Mouse (Mus musculus) monocyte, adult 5-6 weeks (primary cell): Measurements from ENCODE around the gene Prss42. TPM values are rescaled to one million over a fixed set of nuclear protein-coding genes. Genes with fewer than 3 reads are reported as not detected.
"Not testable (repeated sequence)": the region's sequence is repeated elsewhere in the genome, so short reads cannot be mapped to it uniquely, and the experiment has no call there.

Experiments
- ATAC-seq: fragments of 153-309, 156-312 bp; replicated peaks from 2 replicates; pipeline ENCODE4 v1.8.0; 2017; ENCODE audit warnings: mild to moderate bottlenecking; ENCODE audit not compliant: low TSS enrichment, insufficient number of reproducible peaks, severe bottlenecking, poor library complexity, low FRiP score
- total RNA-seq: library from RNA; stranded (forward); fragments of 200-1000, 200-491, 200-594 nt; gene quantifications from 3 replicates; pipeline ENCODE4 v1.2.3, GENCODE M21; 2017

The Prss42 gene
- total RNA-seq, 1 experiment from 2014 or later, result not detected

DNA sequence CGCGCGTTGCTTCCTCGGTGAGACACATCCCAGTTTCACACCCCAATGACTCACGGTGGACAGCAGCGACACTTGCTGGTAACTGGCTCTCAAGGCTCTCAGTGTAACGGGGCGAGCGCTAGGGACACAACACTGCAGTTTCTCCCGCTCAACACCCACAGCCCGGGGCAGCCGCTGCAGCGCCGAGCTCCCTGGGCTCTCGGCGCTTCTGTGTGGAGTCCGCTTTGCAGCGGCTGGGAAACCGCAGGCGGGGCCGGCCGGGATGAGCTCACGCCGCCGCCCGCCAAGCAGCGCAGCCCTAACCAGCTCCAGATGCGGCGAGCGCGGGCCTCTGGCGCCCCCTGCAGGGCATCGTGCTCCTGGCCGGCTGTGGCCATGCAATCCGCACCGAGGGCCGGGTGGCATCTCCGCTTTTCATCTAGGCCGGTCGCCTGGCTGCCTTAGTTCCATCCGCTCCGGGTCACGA lies 16.7 kb upstream of the Prss42 start:
- ATAC-seq, result peak; percentile 72

DNA sequence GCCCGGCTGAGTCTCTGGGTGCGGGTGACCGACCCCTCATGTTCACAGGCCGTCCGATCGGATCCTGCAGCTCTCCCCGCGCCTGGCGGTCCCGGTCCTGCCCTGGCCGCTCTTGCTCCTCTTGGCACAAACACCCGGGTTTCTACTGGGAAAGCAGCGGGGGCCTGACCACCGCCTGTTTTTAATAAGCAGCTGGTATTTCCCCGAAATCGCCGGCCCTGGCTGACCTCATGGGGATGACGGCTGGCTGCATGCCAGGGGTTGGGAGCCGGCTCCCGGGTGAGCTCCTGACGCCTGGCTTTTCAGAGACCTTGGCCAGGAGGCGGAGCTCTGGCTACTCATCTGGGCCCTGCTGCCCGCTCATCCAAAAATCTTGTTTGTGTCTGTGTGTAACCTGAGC lies 16.2 kb upstream of the Prss42 start:
- no peak for ATAC-seq

DNA sequence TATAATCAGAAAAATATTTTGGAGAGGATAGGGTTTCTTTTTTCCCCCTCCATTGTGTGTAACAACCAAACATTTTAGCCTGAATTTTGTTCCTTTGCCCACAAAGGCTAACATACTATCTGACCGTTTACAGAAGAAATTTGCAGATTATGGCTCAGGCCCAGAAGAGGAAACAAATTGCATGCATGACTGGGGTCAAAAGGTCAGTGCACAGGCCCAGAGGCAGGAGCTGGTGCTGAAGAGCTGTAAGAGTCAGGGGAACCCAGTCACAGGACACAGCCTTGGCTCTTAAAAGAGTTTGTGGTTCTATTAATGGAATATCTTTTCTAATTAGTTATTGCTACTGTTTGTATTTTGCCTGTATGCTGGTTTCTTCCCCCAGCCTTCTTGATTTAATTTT lies 14.4 kb upstream of the Prss42 start:
- ATAC-seq, result no peak

DNA sequence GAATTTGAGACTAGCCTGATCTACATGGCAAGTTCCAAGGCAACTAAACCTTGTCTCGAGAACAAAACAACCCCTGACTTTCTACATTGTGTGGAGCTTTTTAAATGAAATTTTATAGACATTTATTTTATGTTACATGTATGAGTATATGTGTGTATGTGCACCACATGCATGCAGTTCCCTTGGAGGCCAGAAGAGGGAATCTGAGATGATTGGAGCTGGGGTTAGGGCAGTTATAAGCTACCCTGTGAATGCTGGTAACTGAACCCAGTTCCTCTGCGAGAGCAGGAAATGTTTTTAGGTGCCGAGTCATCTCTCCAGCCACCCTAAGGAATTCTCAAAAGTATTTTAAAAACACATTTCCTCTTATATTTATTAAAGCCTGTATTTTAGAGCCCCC lies 9.8 kb upstream of the Prss42 start:
- no peak for ATAC-seq

DNA sequence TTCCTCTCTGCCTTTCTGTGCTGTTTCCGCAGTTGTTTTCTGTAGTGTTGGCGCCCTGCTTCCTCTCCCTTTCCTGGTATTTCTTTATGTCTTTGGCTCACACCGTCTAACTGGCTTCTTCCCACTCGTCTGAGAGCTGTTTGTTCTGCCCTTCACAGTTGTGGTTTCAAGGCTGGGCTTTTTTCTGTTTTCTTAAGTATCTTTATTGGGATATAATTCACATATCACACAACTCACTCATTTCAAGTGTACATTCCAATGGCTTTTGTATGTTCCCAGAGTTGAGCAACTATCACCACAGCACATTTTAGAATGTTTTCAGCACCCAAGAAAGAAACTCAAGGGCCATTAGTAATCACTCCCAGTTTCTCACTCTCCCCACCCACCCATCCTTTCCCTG lies 7.5 kb upstream of the Prss42 start:
- ATAC-seq, result no peak

DNA sequence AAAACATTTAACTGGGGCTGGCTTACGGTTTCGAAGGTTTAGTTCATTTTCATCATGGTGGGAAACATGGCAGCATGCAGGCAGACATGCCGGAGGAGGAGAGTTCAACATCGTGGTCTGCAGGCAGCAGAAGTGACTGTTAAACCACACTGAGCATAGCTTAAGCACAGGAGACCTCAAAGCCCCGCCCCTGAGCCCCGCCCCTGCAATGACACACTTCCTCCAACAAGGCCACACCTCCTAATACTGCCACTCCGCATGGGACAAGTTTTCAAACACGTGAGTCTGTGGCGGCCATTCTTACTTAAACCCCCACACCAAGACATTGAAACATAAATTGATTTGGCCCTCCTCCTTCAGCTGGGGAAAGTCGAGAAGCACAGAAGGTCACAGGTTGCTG lies 953 bp upstream of the Prss42 start:
- ATAC-seq, result no peak

DNA sequence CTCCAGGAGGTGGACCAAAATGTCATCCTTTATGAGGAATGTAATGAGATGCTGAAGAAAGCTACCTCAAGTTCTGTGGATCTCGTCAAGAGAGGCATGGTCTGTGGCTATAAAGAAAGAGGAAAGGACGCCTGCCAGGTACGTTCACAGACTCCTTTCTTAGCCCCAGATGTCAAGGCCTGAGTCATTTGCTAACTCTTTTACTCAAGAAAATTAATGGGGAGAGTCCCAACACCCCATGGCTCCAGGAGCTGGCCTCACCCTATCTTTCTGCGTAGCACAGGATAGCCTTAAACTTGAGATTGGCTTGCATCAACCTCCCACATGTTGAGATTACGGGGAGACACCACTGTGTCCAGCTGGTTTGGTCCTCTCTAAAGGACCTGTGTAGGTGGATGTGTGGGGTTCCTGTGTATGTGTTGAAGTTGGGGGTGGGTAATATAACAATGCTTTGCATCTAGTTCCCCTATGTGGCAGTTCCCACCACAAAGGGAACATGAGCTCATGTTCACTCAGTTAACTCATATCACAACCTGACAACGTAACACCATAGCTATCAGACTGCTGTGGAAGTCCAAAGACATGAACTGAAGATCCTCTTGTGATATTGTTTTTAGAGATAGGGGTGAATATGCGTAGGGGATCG lies 3.0 kb downstream of the Prss42 start:
- ATAC-seq, result no peak

DNA sequence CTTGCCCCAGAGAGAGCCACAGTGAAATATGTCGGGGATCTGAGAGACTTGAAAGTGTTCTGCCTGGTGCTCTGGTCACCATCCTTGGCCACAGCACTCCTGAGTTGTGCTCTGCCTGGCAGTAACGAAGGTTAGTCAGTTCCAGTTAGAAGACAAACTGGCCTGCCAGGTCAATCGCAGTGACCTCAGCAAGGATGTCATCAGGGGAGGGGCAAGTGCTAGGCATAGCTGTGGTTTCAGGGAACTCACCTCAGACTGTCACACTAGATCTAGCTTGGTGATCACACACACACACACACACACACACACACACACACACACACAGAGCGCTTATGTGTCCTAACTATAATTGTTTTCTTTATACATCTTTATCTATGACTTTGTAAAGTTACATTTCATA lies 5.3 kb downstream of the Prss42 start:
- ATAC-seq, result 0 out of 2 replicates have a peak, but pooled peaks have one; percentile 17

DNA sequence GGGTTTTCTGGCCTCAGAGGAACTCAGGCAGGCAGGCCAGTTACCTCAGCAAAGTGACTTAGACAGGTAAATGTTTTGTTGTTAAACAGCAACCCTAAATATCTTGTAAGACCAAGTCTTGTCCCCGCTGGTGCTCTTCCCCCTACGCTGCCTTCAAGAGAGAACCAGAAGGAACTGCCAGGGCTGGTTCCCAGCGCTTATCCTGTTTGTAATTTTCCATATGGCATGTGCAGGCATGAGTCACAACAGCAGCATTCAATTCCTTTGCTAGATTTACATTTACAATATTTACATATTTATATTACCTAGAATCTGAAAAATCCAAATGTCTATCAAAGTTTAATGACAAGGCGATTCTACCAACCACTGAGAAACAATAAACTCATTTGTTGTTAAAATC lies 12.1 kb downstream of the Prss42 start:
- ATAC-seq, result no peak

DNA sequence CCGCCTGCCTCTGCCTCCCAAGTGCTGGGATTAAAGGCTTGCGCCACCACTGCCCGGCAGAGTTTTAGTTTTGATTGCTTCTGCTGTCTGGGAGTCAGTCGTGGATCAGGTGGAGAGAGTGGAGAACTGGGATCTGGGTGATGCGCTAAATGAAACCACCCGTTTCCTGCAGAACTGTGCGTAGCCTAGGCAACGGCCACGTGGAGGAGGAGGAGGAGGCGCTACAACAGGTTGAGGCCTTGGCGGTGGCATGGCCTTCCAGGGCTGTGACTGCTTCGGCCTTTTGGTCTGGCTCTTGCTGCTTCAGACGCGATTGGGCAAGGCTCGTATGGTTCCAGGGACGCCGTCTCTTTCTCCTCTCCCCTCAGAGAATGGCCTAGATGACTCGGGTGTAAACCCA lies 15.8 kb downstream of the Prss42 start, which contains the start of gene Prss44:
Gene Prss44 (plus strand): TSS at position 206 of the 400 bp plus-strand sequence.
- ATAC-seq, result no peak

DNA sequence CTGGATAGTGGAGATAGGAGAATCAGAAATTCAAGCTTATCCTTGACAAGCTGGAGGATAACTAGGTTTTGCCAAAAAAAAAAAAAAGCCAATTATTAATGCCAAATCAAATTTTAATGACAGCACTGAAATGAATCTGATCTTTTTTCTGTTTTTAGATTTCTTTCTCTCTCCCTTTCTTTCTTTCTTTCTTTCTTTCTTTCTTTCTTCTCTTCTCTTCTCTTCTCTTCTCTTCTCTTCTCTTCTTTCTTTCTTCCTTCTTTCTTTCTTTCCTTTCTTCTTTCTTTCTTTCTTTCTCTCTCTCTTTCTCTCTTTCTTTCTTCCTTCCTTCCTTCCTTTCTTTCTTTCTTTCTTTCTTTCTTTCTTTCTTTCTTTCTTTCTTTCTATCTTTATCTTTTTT lies 22.6 kb downstream of the Prss42 start:
- not testable (repeated sequence) for ATAC-seq

DNA sequence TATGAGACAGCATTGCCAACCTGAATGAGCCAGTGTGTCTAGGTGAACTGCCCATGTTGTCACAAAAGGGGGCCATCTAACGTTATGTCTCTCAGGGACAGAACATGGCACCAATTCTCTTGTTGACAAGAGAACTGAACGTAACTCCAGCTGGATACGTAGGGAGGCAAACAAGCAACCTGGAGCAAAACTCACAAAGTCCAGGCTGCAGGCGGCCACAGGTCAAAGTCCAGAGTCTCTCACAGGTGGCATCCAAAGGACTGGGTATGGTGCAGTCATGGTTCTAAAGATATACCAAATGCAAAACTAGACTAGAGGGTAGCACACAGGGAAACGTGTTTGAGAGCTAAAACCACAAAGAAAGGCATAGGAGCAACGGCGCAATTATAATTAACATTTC lies 23.5 kb downstream of the Prss42 start:
- ATAC-seq, result no peak

DNA sequence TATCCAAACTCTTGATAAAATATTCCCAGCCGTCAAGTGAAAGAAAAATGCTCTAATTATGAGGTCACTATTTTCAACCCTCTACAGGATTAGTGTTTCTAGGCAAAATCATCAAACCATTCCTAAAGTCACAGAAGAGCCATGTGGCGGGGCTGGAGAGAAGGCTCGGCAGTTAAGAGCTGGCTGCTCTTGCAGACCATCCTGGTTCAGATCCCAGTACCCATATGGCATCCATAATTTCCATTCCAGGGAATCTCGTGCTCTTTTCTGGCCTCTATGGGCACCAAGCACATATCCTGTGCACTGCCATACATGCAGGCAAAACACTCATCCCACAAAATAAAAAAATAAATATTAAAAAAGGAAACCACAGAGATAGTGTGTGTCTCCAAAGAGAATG lies 27.5 kb downstream of the Prss42 start:
- ATAC-seq, result no peak

DNA sequence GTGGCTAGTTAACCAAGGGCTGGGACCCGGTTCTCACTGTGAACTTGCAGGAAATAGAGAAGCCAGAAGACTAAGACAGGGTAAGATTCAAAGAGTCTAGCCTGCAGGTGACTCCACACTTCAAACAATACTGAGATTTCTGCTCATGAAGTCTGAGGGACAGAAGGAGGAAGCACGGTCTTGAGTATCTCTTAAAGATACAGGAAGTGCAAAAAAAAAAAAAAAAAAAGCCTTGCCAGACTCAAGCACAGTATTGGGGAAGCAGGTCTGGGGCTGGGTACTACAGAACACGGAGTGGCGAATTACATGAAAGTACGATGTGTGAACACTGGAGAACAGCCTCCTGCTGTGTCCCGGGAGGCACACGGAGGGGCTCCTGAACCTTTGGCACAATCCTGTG lies 27.9 kb downstream of the Prss42 start:
- ATAC-seq, result no peak

DNA sequence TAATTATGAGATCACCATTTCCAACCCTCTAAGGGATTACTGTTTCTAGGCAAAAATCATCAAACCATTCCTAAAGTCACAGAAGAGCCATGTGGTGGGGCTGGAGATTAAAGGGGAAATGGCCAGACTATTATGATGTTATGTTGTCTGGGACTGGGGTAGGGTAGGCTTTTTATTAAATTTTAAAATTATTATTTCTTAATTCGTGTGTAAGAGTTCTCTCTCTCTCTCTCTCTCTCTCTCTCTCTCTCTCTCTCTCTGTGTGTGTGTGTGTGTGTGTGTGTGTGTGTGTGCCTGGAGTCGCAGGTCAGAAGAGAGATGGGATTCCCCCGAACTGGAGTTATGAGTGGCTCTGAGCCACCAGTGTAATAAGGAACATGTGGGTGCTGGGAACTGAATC lies 28.4 kb downstream of the Prss42 start, which contains the start of gene Prss43:
Gene Prss43 (plus strand): TSS at position 301 of the 400 bp plus-strand sequence.
- no peak for ATAC-seq

DNA sequence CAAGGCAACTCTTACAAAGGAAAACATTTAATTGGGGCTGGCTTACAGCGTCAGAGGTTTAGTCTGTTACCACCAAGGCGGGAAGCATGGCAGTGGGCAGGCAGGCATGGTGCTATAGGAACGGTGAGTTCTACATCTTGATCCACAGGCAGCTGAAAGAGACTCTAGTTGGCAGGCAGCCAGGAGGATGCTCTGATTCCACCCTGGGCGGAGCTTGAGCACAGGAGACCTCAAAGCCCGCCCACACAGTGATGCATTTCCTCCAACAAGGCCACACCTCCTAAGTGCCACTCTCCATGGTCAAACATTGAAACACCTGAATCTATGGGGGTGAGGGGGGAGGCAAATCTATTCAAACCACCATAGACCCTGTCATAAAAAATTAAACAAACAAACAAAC lies 35.1 kb downstream of the Prss42 start:
- ATAC-seq, result no peak

DNA sequence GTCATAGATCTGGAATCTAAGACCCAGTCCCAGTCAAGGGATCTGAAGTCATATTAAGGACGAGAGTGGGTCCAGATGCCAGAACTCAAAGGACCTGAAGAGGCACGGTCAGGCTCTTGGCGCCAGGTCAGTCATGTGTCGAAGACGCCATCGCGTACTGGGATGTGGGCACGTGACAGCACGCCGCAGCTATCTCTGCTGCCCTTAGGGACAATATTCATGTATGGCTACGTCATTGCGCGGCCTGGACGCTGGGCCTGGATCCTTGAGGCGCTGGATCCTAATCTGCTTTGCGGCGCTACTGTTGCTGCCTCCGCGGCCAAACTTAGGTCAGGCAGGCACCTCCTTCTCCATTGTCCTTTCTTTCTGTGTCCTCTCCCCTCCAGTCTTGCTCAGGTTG lies 36.4 kb downstream of the Prss42 start, which contains the start of gene Prss45:
Gene Prss45 (plus strand): TSS at position 178 of the 400 bp plus-strand sequence.
- no peak for ATAC-seq

DNA sequence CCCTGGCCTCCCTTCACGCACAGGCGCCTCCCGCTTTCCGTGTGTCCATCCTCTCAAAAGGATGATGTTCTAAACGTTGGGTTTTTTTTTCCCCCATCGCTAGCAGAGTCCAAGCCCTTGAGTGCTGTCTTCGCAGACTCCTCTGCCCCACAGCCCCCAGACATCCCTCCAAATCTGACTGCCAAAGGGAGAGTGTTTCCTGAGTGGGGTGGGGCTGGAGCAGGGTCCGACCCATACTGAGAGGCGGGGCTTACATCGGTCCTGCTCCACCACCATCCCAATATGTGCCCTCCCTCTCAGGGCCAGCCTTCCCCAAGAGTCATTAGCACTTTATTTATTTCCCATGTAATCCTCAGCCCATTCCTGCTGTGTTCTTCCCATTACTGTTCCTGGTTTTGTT lies 37.0 kb downstream of the Prss42 start:
- no peak for ATAC-seq

DNA sequence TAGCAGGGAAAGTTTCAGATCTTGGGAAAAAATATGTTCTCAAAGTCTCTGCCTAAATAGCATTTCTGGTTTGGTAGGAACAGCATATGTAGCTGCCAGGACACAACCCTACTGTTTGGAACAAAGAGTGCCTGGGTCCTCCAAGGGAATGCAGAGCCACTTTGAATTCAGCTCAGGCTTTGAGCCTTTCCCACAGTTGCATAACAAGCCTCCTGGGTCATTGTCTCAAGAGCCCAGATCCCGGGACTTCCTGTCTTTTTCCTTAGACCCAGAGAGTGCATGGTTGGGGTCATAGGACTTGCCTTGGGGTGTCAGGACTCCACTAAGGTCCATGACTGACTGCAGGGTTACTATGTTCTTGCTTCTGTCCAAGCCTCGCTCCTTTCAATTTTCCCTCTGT lies 38.1 kb downstream of the Prss42 start:
- ATAC-seq, result no peak

DNA sequence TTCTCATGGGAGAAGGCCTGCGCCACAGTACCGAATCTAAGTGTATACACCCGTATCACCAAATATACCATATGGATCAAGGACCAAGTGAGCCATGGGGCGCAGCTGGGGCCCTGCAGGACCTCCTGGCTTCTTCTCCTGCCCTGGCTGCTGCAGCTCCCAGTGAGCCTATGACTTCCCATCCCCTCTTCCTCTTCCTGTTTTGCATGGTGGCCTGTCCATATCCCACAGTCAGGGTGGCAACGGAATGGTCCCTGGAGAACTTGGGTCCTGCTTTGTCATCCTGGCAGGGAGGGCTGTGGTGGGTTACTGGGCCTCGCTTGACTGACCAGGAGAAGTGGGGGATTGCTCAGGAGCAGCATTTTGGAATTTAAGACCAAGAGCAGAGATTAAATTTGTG lies 42.9 kb downstream of the Prss42 start:
- ATAC-seq, result no peak

DNA sequence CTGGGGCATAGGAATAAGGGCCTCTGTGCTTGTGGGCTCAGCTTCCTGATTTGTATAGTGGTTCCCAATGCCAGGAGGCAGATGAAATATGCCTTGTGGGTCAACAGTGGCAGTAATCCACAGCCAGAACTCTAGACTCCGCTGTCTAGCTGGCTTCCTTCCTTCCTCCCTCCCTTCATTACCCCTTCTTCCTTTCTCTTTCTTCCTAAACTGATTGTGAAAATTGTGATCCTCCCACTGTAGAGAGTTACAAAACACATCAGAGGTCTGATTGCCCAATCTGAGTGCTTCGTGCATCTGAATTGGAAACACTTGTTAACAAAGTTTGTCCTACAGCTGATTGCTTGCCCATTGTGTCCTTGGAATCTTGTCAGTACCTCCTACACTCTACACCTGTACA lies 43.5 kb downstream of the Prss42 start:
- no peak for ATAC-seq
